Mouse (Mus musculus): ENCODE measurements around the gene Lrit3. TPM values are rescaled to one million over a fixed set of nuclear protein-coding genes. Genes with fewer than 3 reads are reported as not detected.
A peak's percentile ranks its signal among the peaks of the same experiment; 100 is the strongest.
"Not testable (repeated sequence)": the region's sequence is repeated elsewhere in the genome, so short reads cannot be mapped to it uniquely, and the experiment has no call there.

Lrit3 gene
- total and polyA plus RNA-seq, 2 experiments: not detected

- H3K36me3 ChIP-seq (ENCODE audit: control insufficient read depth, insufficient read depth, low read length): no peaks in the 10 kb centered on the region
- no peak overlapping the region for H3K9ac ChIP-seq (ENCODE audit: low read depth, low read length)
- TF ChIP-seq POLR2A (IDR thresholded peaks at IDR 0.05; ENCODE audit: extremely low read depth, insufficient read depth, low read length): no peak
- no peak for TF ChIP-seq CTCF (IDR thresholded peaks at IDR 0.05; ENCODE audit: low read depth, low read length)
- H3K27me3 ChIP-seq (ENCODE audit: control insufficient read depth, insufficient read depth, low read length): no peaks in the 10 kb centered on the region
- no peaks in the 10 kb centered on the region for H3K79me2 ChIP-seq (ENCODE audit: control insufficient read depth, insufficient read depth, low read length)
- no peaks in the 10 kb centered on the region for H3K4me1 ChIP-seq (ENCODE audit: control insufficient read depth, insufficient read depth, low read length)
- no peak overlapping the region for H3K27ac ChIP-seq (replicated peaks; ENCODE audit: insufficient read depth, low read depth, low read length)
- H3K4me3 ChIP-seq (ENCODE audit: insufficient read depth, low read depth, low read length): no peak overlapping the region
- peak; percentile 88 for DNase-seq (ENCODE audit: extremely low read depth, low read depth, low spot score)
- 70% methylated on average over 10 of the region's 10 CpGs for WGBS
Observed at GRCm38 (mm10) chr3:129766971-129767794, 36.6 kb downstream of the Lrit3 start.

GRCm38 (mm10) chr3:129766106-129766505, 37.7 kb downstream of the Lrit3 start:
- WGBS: 83% methylated on average over 4 of the region's 4 CpGs
- H3K27ac ChIP-seq (replicated peaks; ENCODE audit: insufficient read depth, low read depth, low read length): no peak overlapping the region
- TF ChIP-seq CTCF (IDR thresholded peaks at IDR 0.05; ENCODE audit: low read depth, low read length) (no peak), POLR2A (IDR thresholded peaks at IDR 0.05; ENCODE audit: extremely low read depth, insufficient read depth, low read length) (no peak)

GRCm38 (mm10) chr3:129757599-129757998, 46.2 kb downstream of the Lrit3 start:
- not testable (repeated sequence) for H3K4me1 ChIP-seq (ENCODE audit: control insufficient read depth, insufficient read depth, low read length); H3K36me3 ChIP-seq (ENCODE audit: control insufficient read depth, insufficient read depth, low read length); H3K79me2 ChIP-seq (ENCODE audit: control insufficient read depth, insufficient read depth, low read length); H3K9ac ChIP-seq (ENCODE audit: low read depth, low read length); H3K4me3 ChIP-seq (ENCODE audit: insufficient read depth, low read depth, low read length); H3K27me3 ChIP-seq (ENCODE audit: control insufficient read depth, insufficient read depth, low read length); DNase-seq (ENCODE audit: extremely low read depth, low read depth, low spot score); H3K27ac ChIP-seq (replicated peaks; ENCODE audit: insufficient read depth, low read depth, low read length)
- WGBS: 88% methylated on average over 1 of the region's 1 CpGs

More at GRCm38 (mm10) chr3:129766106-129766505, 37.7 kb downstream of the Lrit3 start:
- H3K9ac ChIP-seq (ENCODE audit: low read depth, low read length): no peak overlapping the region
- H3K79me2 ChIP-seq (ENCODE audit: control insufficient read depth, insufficient read depth, low read length): no peaks in the 10 kb centered on the region
- no peaks in the 10 kb centered on the region for H3K27me3 ChIP-seq (ENCODE audit: control insufficient read depth, insufficient read depth, low read length)
- H3K4me1 ChIP-seq (ENCODE audit: control insufficient read depth, insufficient read depth, low read length): no peaks in the 10 kb centered on the region
- no peaks in the 10 kb centered on the region for H3K36me3 ChIP-seq (ENCODE audit: control insufficient read depth, insufficient read depth, low read length)
- DNase-seq (ENCODE audit: extremely low read depth, low read depth, low spot score): no peak
- H3K4me3 ChIP-seq (ENCODE audit: insufficient read depth, low read depth, low read length): no peak overlapping the region

- Histone ChIP-seq H3K27ac (replicated peaks; ENCODE audit: insufficient read depth, low read depth, low read length) (no peak within 1 kb of the TSS), H3K4me3 (ENCODE audit: insufficient read depth, low read depth, low read length) (no peak within 1 kb of the TSS), H3K4me1 (ENCODE audit: control insufficient read depth, insufficient read depth, low read length) (peaks cover 8% of the 10 kb centered on the region), H3K9ac (ENCODE audit: low read depth, low read length) (no peak within 1 kb of the TSS), H3K27me3 (ENCODE audit: control insufficient read depth, insufficient read depth, low read length) (peaks cover 7% of the 10 kb centered on the region; the same call in 1 of the 2 replicates), H3K79me2 (ENCODE audit: control insufficient read depth, insufficient read depth, low read length) (no peaks in the 10 kb centered on the region), H3K36me3 (ENCODE audit: control insufficient read depth, insufficient read depth, low read length) (no peaks in the 10 kb centered on the region)
- no peak for DNase-seq (ENCODE audit: extremely low read depth, low read depth, low spot score)
- TF ChIP-seq POLR2A (IDR thresholded peaks at IDR 0.05; ENCODE audit: extremely low read depth, insufficient read depth, low read length) (no peak), CTCF (IDR thresholded peaks at IDR 0.05; ENCODE audit: low read depth, low read length) (no peak)
- 4% methylated on average over 20 of the region's 20 CpGs for WGBS
Observed at GRCm38 (mm10) chr3:129754650-129755604, 48.9 kb downstream of the Lrit3 start, which contains the start of gene Egf. TSS of gene Egf (minus strand) at chr3:129755316.

- H3K4me1 ChIP-seq (ENCODE audit: control insufficient read depth, insufficient read depth, low read length): no peaks in the 10 kb centered on the region
- no peak for TF ChIP-seq POLR2A (IDR thresholded peaks at IDR 0.05; ENCODE audit: extremely low read depth, insufficient read depth, low read length)
- TF ChIP-seq CTCF (IDR thresholded peaks at IDR 0.05; ENCODE audit: low read depth, low read length): peak; percentile 81
- H3K36me3 ChIP-seq (ENCODE audit: control insufficient read depth, insufficient read depth, low read length): no peaks in the 10 kb centered on the region
- no peak overlapping the region for H3K27ac ChIP-seq (replicated peaks; ENCODE audit: insufficient read depth, low read depth, low read length)
- DNase-seq (ENCODE audit: extremely low read depth, low read depth, low spot score): no peak
- no peaks in the 10 kb centered on the region for H3K79me2 ChIP-seq (ENCODE audit: control insufficient read depth, insufficient read depth, low read length)
- H3K9ac ChIP-seq (ENCODE audit: low read depth, low read length): no peak overlapping the region
- no peaks in the 10 kb centered on the region for H3K27me3 ChIP-seq (ENCODE audit: control insufficient read depth, insufficient read depth, low read length)
- 51% methylated on average over 8 of the region's 8 CpGs for WGBS
- H3K4me3 ChIP-seq (ENCODE audit: insufficient read depth, low read depth, low read length): no peak overlapping the region
Observed at GRCm38 (mm10) chr3:129744803-129745202, 59.0 kb downstream of the Lrit3 start.

All from liver, adult 2 months (tissue).